Mouse (Mus musculus) heart, adult 2 months (tissue): ENCODE results near the gene Tex2.

Source experiments
- CTCF ChIP-seq: fragments of 200-600 bp; IDR thresholded peaks from 2 replicates; pipeline ENCODE4 v1.8.1; 2022; ENCODE audit warnings: antibody characterized with exemption, mild to moderate bottlenecking, moderate library complexity
- POLR2A ChIP-seq: fragments of 200-500 bp; IDR thresholded peaks from 2 replicates; pipeline ENCODE4 v1.6.1; 2011; ENCODE audit warnings: mild to moderate bottlenecking, low read depth, low read length, control low read depth; ENCODE audit not compliant: insufficient read depth

GRCm38 (mm10) chr11:106573476-106574240 lies 39.6 kb downstream of the Tex2 start:
- TF ChIP-seq POLR2A, result no peak
- no peak for TF ChIP-seq CTCF
